In genomic region chr13:99485331-99485733, GRCm38 (mm10) we compare ENCODE assay signal across 15 mouse cellular contexts. TPM values are rescaled to one million over a fixed set of nuclear protein-coding genes. Genes with fewer than 3 reads are reported as not detected.
DNase-seq lines count a peak whose midpoint lies in the region; ATAC-seq and TF ChIP-seq lines count a peak whose summit lies in the region.
"Had no signal": no experiment of that assay in that cellular context is flagged by ENCODE, and none has a peak within 500 bp of the region (broad histone marks: within the 10 kb centered on the region; RNA-seq: fewer than 3 reads in every experiment).

No protein-coding gene starts in this region.

- intact Hi-C loops in left cerebral cortex, adult 2 months (cut with DNase I) = loop anchor here (5.0 kb wide), 1 partner anchor 43 kb away; no protein-coding TSS in a partner anchor
- intact Hi-C loops in left cerebral cortex, postnatal 4 days (cut with DNase I) = loop anchor here (10.0 kb wide), 1 partner anchor 121 kb away; no protein-coding TSS in a partner anchor

- peaks cover 34% of the 10 kb centered on the region for H3K36me3 ChIP-seq in midbrain, embryonic 14.5 days (ENCODE audit: control insufficient read depth, insufficient read depth, low read length)
- H3K36me3 ChIP-seq: limb, embryonic 12.5 days had no signal

- H3K9me3 ChIP-seq in midbrain, embryonic 14.5 days (ENCODE audit: control insufficient read depth, low read length) = no peaks in the 10 kb centered on the region
- H3K9me3 ChIP-seq: forebrain, embryonic 10.5 days; limb, embryonic 12.5 days had no signal

- H3K27ac ChIP-seq in left cerebral cortex, adult 2 months = peak overlapping the region; percentile 63; the same call in 1 of the 2 replicates
- 0 out of 2 replicates have a peak overlapping the region, but pooled peaks have one; percentile 32 for H3K27ac ChIP-seq in midbrain, embryonic 14.5 days (replicated peaks; ENCODE audit: low read depth, low read length)
- H3K27ac ChIP-seq: limb, embryonic 12.5 days had no signal

- ATAC-seq in frontal cortex, adult (ENCODE audit: low TSS enrichment) = peak; percentile 79
- ATAC-seq in midbrain, embryonic 14.5 days (ENCODE audit: low FRiP score, low TSS enrichment) = no peak

- no peaks in the 10 kb centered on the region for H3K27me3 ChIP-seq in midbrain, embryonic 14.5 days (ENCODE audit: control insufficient read depth, insufficient read depth, low read length)
- H3K27me3 ChIP-seq: limb, embryonic 12.5 days had no signal

- H3K4me2 ChIP-seq in midbrain, embryonic 14.5 days (ENCODE audit: low read length) = no peak overlapping the region
- H3K4me2 ChIP-seq: limb, embryonic 12.5 days had no signal

- no peak overlapping the region for H3K9ac ChIP-seq in midbrain, embryonic 14.5 days (replicated peaks; ENCODE audit: low read length)
- H3K9ac ChIP-seq: limb, embryonic 12.5 days had no signal

- 78% methylated on average over 7 of the region's 7 CpGs for WGBS in midbrain, embryonic 14.5 days

- H3K4me3 ChIP-seq in left cerebral cortex, adult 2 months = no peak overlapping the region
- H3K4me3 ChIP-seq in midbrain, embryonic 14.5 days (replicated peaks; ENCODE audit: low read depth, low read length) = no peak overlapping the region
- H3K4me3 ChIP-seq: forebrain, embryonic 10.5 days; limb, embryonic 12.5 days had no signal

- peaks cover 32% of the 10 kb centered on the region for H3K4me1 ChIP-seq in midbrain, embryonic 14.5 days (ENCODE audit: control insufficient read depth, insufficient read depth, low read length)

- TF ChIP-seq CTCF in left cerebral cortex, adult 2 months (IDR thresholded peaks at IDR 0.05) = no peak

- no peak for DNase-seq in frontal cortex, postnatal 14 days (ENCODE audit: low spot score in 2 of 2)
- no peak for DNase-seq in left cerebral cortex, adult 2 months (ENCODE audit: extremely low spot score in 1 of 2, low spot score in 2 of 2)
- no peak for DNase-seq in left cerebral cortex, postnatal 4 days
- DNase-seq in cerebellum, adult 11 months = peak; percentile 44
- no peak for DNase-seq in midbrain, embryonic 14.5 days
- no peak for DNase-seq in MN1 (ENCODE audit: low spot score)
- DNase-seq in urinary bladder, adult 2 months (ENCODE audit: low spot score) = no peak
- DNase-seq: B cell, adult 2 months; gastrocnemius, postnatal 36 days; kidney, adult 18-20 months; lung, postnatal 36 days; thymus, postnatal 14 days had no signal

RNA-seq across cellular contexts. Expression of gene Map1b, which starts 31.0 kb away (rescaled TPM):
- total RNA-seq in left cerebral cortex, adult 2 months (2021) = 100 to 1,000 TPM; 630 to 695 TPM
- 1,000 to 10,000 TPM; 1,564 to 1,697 TPM for total RNA-seq in left cerebral cortex, postnatal 4 days (2021)
- 2,111 and 2,470 TPM in 2 replicates for polyA plus RNA-seq in midbrain, embryonic 14.5 days (2014; fragmentation: Nextera tagmentation; extraction: Ambion mirVana)
- 7.6 and 16.2 TPM in 2 replicates for polyA plus RNA-seq in urinary bladder, adult 2 months (2012; rRNA removed)
